Mouse (Mus musculus): ENCODE measurements around the gene Uck1.

The Uck1 gene

GRCm38 (mm10) chr2:32258887-32259533 is 949 bp downstream of the Uck1 start:
- no peak for DNase-seq

DNA sequence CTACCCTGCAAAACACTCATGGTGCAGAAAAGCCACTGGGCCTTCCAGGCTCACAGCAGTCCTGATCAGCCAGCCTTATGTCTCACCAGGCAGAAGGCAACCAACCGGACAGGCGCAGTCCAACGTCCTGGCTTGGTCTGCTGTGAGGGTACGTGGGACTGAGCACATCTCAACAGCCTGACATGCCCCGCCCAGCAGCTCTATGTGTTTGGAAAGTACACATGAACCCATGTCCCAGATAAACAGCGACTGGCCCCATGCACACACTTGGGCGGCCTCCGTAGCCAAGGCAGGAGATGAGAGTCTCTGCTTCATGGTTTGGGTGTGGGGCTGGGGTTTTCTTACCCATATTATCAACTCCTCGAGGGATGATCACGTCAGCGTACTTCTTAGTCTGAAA is 3.7 kb downstream of the Uck1 start:
- DNase-seq = no peak

- DNase-seq = no peak
Observed at GRCm38 (mm10) chr2:32254563-32254962, 5.4 kb downstream of the Uck1 start.

DNA sequence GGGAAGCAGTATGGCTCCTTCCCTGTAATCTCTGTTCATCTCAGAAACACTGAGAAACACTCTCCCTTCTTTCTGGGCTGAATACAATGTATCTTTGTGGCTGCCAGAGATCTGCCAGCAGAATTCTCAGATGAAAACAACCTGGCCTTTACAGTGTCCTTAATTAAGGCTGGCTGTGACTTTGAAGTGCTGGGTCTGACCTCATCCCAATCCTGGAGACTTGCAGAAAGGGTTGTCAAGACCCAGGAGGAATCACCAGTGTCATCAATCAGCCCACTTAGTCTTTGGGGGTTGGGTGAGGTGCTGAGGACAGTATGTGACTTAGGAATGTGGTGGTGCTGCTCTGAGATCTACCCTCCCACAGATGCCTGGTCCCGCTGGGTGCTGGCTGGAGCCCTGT is 6.6 kb downstream of the Uck1 start:
- DNase-seq = no peak

- no peak for DNase-seq
Observed at GRCm38 (mm10) chr2:32252658-32253057, 7.3 kb downstream of the Uck1 start.

GRCm38 (mm10) chr2:32251791-32252527 is 8.0 kb downstream of the Uck1 start:
- DNase-seq = no peak

DNA sequence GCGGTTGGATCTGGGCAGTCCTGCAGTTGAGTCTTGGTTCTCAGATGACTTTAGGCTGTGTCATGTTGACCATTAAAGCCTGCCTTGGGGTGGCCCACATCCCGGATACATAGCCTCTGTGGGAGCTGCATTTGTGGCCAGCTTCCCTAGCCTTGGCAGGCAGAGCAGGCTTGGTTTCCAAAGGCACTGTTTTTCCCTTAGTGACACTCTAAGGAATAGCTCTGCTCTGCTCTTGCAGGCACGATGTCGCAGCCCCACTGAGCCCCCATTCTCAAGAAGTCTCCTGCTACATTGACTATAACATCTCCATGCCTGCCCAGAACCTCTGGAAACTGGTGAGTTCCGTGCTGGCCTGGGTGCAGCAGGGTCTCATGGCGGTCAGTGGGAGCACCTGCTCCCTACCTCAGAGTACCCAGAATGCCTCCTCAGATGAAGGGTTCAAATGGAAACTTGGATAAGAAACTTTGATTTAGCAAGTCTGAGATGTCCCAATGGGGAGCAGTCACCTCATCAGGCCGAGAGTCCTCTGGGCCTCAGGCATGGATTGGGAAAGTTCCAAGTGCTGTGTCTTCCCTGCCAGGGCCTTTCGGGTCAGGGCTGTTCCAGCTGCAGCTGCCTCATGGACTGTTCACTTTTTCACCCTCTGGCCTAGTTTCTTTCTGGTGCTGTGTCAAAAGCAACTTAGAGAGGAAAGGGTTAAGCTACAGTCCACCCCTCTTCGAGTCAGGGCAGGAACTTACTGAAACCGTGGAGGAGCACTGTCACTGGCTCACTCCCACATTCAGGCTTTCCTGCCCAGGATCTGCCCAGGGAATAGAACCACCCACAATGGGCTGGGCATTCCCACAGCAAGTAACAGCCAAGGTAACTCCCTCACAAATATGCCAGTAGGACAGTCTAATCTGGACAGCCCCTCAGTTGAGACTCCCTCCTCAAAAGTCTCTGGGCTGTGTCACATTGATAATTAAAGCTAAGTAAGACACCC is 11.3 kb downstream of the Uck1 start:
- no peak for DNase-seq

DNA sequence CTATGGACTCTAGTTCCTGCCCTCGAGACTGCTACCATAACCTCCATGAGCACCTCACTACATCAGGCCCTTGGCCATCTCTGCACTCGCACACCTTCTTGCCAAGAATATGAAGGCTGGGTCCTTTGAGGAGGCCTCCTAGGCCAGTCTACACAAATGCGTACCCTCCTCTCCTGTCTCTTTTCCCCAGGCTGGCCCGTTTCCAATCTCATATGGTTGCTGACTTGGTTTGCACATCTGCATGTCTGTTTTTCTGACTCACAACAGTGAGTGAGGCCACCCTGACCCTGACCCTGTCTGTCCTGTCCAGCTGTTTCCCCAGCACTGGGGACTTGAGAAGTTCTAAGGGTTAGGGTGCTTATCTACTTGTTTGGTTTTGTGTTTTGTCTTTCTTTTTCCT is 13.2 kb downstream of the Uck1 start:
- DNase-seq = no peak

DNA sequence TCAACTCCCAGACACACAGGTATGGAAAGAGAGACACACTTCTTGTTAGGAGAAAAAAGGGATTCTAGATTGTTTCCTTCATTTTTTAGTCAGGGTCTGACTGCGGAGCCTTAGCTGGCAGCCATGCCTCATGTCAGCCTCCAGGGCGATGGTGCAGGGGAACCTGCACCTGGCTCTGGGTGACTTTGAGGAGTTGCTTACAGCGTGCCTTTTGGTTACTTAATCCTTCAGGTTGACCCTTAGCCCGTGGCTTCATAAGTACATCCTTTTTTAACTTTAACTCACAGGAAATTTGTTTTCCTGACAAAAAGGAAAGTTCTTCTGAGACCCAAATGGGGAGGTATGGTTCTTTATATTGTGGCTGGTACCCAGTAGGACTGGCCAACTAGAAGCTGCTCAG is 17.0 kb downstream of the Uck1 start:
- DNase-seq = no peak

DNA sequence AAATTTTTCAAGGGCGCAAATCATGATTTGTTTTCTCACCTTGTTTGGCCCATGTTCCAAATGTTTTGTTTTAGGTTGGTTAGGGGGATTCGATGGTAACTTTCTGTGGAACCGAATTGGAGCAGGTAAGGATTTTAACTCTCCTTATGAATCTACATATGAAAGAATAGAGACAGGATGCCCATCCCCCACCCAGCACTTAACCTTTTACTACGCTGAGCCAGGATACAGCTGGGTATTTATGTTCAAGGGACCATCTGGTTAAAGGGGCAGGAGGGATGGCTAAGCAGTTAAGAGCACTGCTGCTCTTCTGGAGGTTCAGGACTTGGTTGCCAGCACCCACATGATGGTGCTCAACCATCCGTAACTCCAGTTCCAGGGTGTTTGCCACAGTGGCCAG is 19.4 kb downstream of the Uck1 start:
- DNase-seq = no peak

DNA sequence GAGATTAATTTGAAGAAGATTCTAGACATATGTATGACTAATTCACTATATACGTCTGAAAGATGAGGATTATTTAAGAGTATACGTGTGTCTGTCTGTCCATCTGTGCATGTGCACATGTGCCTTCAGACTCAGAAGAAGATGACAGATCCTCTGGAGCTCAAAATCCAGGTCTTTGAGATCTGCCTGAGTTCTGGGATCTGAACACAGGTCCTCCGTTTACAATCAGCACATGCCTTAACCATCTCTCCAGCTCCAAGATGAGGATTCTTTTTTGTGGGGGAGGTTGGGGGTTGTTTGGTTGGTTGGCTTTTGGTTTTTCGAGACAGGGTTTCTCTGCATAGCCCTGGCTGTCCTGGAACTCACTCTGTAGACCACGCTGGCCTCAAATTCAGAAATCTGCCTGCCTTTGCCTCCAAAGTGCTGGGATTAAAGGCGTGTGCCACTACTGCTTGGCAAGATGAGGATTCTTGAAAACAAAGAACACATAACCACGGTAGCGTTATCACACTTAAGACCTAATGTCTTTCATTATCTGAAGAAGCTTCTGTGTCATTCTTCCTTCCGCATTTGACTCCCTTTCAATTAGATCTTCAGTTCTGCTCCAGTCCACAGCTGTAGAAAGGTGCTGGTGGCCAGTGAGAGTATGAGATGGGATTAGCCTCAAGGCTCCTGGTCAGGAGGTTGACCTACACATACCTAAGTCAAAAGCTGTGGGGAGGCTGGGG is 21.1 kb downstream of the Uck1 start:
- no peak for DNase-seq

DNA sequence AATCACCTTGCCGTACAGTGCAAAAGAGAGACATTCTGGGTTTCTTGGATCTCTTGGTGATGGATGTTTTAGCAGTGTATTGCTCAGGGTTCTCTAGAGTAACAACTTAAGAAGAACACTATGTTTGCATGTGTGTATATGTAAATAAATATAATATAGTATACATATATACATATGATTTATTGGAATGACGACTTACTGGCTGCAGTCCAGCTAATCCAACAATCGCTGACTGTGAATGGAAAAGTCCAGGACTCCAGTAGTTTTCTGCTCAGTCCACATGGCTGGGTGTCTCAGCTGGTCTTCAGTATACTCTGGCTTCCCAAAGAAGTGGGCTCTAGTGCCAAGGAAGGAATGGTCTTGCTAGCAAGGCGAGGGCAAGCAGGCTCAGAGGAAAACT is 22.4 kb downstream of the Uck1 start:
- no peak for DNase-seq

DNA sequence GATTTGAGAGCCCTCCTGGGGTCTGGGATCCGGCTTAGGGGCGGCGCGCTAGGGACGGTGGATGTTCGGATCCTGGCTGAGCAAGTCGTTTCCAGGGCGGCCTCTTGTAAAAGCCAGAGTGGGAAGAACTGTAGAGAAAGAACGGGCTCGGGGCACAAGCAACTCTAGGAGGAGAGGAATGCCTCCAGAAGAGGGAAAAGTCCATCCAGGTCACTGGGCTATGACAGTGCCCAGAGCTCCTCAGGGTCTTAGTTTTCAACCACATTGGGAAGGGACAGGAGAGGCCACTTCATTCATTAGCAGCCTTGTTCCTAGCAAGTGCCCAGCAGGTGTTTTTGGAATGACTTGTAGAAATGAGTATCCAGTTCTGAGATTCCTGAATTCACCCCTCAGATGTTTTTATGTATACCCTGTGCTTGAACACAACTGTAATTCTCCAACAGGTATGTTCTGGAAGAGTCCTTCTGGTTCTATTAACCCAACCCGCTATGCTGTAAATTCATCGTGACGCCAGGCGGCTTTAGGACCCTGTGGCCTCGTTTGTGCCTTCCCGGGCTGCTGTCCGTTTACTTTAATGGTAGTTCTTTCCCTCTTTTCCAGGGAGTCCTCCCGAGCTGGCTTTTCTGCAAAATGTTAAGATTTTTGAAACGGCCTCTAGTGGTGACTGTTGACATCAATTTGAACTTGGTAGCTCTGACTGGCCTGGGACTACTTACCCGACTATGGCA is 23.0 kb downstream of the Uck1 start:
- peak; percentile 63 to 71 for DNase-seq

DNA sequence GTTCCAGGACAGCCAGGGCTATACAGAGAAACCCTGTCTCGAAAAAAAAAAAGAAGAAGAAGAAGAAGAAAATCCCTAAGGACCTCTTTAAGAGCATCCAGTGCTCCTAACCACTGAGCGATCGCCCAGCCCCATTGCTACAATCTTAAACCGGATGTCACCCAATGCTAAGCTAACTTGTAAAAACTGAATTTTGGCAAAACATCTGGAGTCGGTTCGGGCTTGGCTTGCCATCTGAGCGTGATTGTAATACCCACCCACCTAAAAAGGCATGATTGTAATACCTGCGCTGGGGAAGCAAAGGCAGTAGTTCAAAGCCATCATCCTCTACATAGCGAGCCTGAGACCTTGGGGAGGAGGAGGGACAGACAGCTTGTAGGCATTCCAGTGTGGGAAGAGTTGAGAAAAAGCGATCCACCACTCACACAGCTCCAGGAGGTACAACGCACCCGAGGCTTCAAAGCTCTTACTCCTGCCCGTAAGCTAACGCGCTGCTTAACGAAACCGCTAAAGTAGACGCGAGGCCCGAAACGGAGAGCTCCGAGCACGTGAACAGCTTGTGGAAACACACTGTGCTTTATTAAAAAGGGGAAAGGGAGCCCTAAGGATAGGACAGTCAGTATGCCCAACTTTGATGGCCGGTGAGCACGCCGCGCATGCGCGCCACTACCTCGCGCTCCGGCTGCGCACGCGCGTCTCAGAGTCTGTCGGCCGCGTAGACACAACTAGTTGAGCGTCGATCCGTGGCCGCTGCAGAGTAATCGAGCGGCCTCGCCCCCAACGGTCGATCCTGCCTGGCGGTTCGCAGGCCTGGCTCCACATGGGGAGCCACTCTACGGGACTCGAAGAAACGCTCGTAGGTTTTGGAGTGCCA is 23.8 kb downstream of the Uck1 start, which contains the start of gene Pomt1:
Gene Pomt1, plus strand, starts transcription at position 705 of the 874 bp plus-strand sequence.
- peak; percentile 90 to 91 for DNase-seq

GRCm38 (mm10) chr2:32235433-32235832 is 24.5 kb downstream of the Uck1 start:
- no peak for DNase-seq

GRCm38 (mm10) chr2:32222057-32222456 is 37.9 kb downstream of the Uck1 start:
- no peak for DNase-seq

DNA sequence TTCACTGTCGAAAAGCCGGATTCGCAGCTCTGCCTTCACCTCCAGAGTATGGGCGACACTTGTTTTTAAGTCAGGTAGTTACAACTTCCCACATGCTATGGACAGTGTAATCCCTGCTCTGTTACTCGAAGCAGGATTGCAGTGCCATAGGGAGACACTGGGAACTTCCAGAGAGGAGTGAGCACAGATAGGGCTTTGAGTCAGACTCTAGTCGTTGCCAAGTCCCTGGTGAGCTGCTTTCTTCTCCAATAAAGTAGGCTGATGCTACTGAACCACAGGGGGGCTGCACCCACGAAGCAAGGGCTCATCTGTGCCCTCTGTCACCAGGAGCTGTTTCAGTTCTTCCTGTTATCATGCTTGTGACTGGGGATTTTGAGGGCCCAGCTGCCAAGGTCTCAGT is 38.4 kb downstream of the Uck1 start:
- no peak for DNase-seq

GRCm38 (mm10) chr2:32220969-32221368 is 39.0 kb downstream of the Uck1 start:
- no peak for DNase-seq

DNA sequence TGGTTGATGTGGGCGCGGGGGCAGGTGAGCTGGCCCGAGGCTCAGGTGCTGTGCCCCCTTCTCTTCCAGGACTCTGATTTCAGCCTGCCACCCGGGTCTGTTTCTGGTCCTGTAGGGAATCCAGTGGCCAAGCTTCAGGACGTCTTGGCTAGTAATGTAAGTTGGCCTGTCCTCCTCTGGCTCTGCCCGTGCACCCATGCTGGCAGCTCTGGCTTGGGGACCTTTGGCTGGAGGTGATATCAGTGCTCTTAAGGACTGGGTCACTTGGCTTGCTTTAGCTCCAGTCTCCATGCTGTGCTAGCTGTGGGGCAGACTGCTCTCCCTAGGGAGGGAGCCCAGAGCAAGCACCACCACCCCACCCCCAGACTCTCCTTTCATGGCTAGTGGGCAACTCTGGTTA is 39.9 kb downstream of the Uck1 start:
- DNase-seq = no peak

GRCm38 (mm10) chr2:32219501-32219900 is 40.5 kb downstream of the Uck1 start:
- DNase-seq = no peak
